Mouse (Mus musculus): ENCODE measurements at regions not wholly inside any gene's neighbourhood (a gene's known extent, or its start where the extent isn't known, plus 50 kb on each side); places are given as distances from the start of the nearest gene placed in this dataset.

GRCm38 (mm10) chr3:51095847-51096447, 128.3 kb upstream of the Noct start:
- no peak for DNase-seq

DNA sequence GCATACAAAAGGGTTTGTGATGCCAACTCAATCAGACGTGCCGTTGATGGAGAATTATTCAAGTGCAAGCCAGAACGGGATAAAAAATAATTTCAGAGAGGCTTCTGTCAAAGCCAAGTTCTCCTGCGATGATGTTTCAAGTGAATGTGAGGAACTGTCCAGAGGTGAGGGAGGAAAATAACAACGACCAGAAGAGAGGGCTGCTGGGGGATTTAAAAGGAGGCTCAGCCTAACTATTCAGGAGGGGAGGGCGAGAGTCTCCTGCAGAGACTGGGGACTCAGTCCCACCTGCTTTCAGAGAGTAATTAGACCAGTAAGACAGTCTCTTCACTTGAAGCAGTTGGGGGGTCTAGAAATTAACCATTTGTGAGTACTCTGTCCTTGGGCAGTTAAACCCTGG, 127.7 kb upstream of the Noct start:
- DNase-seq: no peak

DNA sequence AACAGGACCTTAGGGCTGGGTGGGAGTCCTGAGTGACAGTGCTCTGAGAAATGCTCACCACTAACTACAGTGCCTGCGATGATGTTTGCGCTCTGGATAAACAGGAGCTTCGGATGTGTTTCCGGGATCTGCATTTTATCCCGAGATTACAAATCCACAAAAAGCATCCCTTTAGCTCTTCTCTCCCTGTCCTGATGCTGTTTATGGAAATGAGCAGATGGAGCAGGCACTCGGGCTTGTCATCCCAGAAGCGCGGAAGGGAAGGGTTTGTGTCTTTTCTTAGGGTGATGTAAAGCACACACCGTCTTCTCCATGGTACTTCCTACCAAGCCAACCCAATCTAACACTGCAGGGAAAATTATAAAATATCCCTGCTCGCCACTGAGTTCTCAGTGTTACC, 126.9 kb upstream of the Noct start:
- DNase-seq: no peak

GRCm38 (mm10) chr3:51099966-51100365, 124.3 kb upstream of the Noct start:
- DNase-seq: peak; percentile 24

DNA sequence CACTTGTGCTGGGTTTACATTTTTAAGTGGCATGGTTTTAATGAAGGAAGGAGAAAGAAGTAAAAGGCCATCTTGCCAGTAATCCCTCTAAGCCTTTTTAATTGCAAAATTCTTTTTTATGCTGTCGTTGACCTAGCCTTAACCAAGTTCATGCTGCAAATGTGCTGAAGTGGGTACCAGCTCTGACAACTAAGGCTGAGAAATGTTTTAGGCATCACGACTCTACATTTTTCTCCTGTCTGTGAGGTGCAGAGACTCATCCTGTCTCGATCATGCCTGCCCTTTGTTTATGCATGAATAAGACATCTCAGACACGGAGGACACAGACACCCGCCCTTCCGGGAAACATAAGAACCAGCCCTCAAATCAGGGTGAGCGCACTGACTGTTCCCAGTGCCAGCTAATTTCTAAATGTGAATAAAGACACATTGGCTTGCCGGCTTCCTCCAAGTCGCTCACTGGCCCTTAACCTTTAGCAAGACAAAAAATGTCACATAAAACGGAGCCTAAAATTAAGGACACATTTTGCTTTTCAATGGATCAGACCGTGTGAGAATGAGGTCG, 115.5 kb upstream of the Noct start:
- peak; percentile 14 for DNase-seq

DNA sequence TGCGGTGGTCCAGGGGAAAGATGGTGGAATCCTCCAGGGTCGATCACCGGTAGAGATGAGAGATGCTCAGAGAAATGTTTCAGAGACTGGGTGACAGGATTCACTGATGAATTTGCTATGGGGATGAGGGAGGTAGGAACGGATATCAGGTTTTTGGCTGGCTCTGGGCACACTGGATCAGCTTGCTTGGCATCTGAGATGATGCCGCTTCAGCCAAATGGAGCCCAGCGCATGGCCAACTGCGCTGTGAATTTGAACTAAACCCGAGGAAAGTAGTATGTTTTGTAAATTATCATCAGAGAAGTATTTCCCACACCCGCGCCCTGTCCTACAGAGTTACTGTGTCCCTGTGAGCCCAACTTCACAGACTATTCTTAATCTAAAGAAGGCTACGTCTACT, 113.0 kb upstream of the Noct start:
- no peak for DNase-seq

GRCm38 (mm10) chr3:51112351-51112750, 111.9 kb upstream of the Noct start:
- no peak for DNase-seq

- DNase-seq: no peak
Observed at GRCm38 (mm10) chr3:51115921-51116320, 108.3 kb upstream of the Noct start.

GRCm38 (mm10) chr3:51118706-51119105, 105.5 kb upstream of the Noct start:
- peak; percentile 28 for DNase-seq

DNA sequence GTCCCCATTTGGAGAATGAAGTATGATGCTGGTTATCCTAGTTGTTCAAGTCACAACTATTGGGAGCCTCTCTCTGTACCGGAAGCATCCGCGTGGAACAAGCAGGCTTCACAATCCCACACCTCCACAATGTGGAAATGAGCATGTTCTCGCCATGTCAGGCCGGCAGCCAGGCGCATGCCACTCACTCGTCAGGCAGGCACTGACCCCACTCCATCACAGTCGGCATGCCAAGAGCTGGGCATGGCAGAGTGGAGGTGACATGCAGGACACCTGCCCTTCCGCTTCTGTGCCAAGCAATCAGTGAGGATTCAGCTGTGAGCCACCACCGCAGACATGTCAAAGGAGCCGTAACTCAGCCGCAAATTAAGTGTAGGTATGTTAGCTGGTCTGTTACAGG, 103.7 kb upstream of the Noct start:
- no peak for DNase-seq

GRCm38 (mm10) chr3:51121703-51122540, 102.3 kb upstream of the Noct start:
- peak; percentile 73 for DNase-seq

DNA sequence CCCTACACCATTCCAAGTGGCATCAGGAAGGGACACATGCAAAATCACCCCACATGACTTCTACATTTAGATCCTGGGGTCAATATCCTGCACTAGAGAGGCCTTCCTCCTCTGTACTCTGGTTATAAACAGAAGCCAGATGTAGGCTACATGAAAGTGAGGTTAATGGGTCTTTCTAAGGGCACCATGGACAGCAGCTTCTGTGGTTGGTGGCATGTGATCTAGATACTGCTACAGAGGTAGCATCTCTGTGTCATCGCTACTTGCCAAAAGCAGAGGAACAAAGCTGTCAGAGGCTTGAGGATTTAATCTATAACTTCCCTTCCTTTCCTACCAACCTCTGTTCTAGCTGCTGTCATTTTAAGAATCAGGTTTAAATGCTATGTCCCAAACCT, 101.7 kb upstream of the Noct start:
- DNase-seq: no peak

GRCm38 (mm10) chr3:51127875-51128274, 96.4 kb upstream of the Noct start:
- DNase-seq: no peak

GRCm38 (mm10) chr3:51128491-51129155, 95.6 kb upstream of the Noct start:
- DNase-seq: peak; percentile 20

DNA sequence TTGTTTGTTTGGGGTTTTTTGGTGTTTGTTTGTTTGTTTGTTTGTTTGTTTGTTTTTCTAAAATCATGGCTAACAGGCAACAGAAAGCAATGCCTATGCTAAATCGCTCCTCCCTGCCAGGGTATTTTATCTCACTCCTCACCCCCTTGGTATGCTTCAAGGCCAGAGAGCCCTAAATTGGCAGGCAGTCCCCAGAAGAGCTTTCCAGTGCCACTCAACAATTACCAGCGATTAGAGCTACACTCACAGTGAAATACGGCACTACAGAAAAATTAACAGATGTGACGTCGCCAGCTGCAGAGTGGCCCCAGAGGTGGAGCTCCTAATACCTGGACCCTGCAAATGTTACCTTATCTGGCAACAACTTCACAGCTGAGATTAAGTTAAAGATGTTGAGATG, 93.5 kb upstream of the Noct start:
- DNase-seq: peak; percentile 47

GRCm38 (mm10) chr3:51131341-51131740, 92.9 kb upstream of the Noct start:
- peak; percentile 69 for DNase-seq

GRCm38 (mm10) chr3:51132736-51133135, 91.5 kb upstream of the Noct start:
- DNase-seq: no peak

DNA sequence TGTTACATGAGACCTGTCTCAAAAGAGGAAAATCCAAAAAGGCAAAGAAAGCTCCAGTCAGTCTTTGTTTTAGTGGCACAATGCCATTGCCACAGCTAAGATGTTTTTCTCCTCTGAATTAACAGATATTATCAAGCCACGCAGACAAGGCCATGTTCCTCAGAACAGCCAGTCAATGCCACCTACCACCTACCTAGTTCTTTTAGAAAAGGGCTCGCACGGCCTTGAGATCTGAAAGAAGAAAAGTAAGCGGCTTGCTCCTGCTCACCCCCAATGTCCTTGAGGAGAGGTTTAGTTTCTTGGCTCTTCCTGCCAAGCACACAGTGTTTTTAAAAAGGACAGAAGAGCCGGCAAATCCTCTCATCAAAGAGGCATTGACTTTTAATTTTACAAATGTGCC, 88.7 kb upstream of the Noct start:
- no peak for DNase-seq

DNA sequence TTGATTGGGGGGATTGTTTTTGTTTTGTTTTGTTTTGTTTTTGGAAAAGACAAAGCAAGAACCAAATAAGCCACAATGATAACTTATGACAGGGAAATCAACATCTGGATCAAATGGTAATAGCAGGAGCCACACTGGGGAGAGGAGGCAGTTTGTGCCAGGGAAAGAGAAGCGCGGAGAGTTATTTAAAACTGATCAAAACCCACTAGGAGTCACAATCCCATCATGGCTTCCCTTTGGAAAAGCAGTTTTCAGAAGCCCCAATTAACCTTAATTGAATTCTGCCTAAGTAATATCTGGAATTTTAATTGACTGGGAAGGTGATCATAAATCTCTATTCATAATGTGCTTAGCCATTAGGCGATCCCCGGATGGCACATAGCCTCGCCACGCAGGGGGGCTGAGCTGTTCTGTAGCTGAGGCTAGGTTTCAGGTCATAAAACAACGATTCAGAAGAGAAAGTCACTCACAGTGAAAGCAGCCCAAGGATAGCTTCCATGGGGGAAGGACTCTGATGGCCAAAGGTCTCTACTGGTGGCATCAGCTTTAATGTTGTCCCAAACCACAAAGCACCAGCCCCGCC, 86.4 kb upstream of the Noct start:
- DNase-seq: no peak

- no peak for DNase-seq
Observed at GRCm38 (mm10) chr3:51145985-51146384, 78.3 kb upstream of the Noct start.

DNA sequence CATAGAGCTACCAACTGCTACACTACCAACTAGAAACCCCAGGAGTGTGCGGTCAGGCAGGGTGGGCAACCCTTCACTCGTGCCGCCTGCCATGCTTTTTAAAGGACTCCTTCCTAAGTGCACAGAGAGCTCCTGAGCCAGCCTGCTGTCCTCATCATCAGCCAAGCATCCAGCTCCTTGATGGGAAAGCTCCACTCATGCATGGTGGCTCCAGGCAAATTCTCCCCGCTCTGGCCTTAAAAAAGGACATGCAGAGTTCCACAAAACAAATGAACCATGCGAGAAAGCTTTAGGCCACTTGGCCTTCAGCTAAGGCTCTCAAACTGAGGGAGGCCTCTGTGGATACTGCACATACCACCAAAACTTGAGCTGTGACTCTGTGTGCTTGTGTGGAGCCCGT, 74.2 kb upstream of the Noct start:
- DNase-seq: no peak

GRCm38 (mm10) chr3:51151104-51151503, 73.1 kb upstream of the Noct start:
- DNase-seq: no peak

DNA sequence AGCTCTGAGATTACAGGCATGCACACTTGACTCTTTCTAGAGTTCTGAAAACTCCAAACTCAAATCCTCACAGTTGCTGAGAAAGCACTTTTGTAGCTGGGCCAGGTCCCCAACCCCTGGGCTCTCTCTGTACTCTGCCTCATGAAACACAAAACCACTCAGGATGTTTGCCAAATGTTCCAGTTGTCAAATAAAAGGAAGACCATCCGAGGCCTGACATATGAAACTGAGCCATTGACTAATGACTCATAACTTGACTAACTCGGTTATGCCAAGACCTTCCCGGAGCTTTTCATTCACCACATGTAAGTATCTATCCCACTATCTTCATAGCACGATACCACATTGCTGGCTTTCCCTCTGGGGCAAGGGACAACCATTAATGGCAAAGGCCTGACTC, 68.6 kb upstream of the Noct start:
- DNase-seq: peak; percentile 41

All from lung, postnatal 36 days (tissue).